Mouse (Mus musculus): ENCODE data around the gene Ranbp17. TPM values are rescaled to one million over a fixed set of nuclear protein-coding genes. Genes with fewer than 3 reads are reported as not detected.

Gene Ranbp17
- total RNA-seq, 2 experiments from 2014 or later = 0.56 to 0.75 TPM

DNA sequence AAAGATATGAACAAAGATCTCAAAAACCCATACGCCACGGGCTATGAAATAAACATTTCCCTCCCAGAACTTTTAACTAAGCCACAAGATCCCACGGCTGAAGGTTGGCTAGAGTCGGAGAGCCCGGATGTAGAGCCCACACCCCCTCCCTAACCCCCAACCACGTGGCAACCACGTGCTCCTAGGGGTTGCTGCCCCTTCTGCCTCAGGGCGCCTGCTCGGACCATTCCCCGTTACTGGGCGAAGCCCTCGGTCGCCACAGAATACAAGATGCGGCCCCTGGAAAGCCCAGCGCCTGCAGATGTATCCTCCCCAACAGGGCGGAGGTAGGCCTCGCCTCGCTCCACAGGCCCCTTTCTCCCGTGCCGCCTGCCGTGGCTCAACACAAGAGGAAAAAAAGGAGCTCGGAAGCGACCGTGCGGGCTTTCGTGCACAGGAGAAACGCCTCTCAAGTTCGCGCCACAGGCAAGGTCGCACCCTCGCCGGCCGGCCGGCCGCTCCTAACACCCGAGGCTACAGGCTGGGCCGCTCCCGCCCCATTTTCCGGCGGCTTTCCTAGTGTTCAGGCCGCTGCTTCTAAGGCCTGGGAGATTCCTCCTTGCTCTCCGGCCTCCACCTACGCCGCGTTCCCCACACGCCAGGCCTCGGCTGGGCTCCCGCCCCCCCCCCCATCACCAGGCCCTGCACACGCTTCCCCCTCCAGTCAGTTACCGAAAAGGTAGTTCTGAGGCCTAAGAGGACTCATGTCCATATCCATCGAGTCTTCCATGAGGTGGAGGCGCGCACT, 351.1 kb downstream of the Ranbp17 start:
- intact Hi-C loops (cut with DNase I) = no loop called here

More for the DNA sequence above, 351.1 kb downstream of the Ranbp17 start:
- peak; percentile 44 for DNase-seq (ENCODE audit: low spot score)

Other genes starting within 250 kb of the Ranbp17 start
- gene Gm12117, start 237.0 kb downstream of the Ranbp17 start, total RNA-seq (2021) = not detected
- gene Gabrp, start 65.2 kb upstream of the Ranbp17 start, total RNA-seq (2021) = not detected
- not detected for gene D130052B06Rik, start 85.6 kb upstream of the Ranbp17 start, total RNA-seq (2021)

All from heart, postnatal 25 days (tissue).